Mouse (Mus musculus) lung, embryonic 16.5 days (tissue): Measurements from ENCODE around the gene Rims3. TPM values are rescaled to one million over a fixed set of nuclear protein-coding genes. Genes with fewer than 3 reads are reported as not detected.

Experiments
- ATAC-seq: fragments of 200-750 bp; cut with Nextera tagmentation; 2 replicates; pipeline ENCODE4 v1.8.0; 2017; ENCODE audit warnings: low read depth, mild to moderate bottlenecking, moderate library complexity
- H3K27ac ChIP-seq: fragments of 300-500 bp; sonication (generic); 2 replicates; pipeline ENCODE4 v1.5.1; 2014; ENCODE audit warnings: mild to moderate bottlenecking, control low read depth, low read length
- H3K27me3 ChIP-seq: fragments of 300-500 bp; sonication (generic); 2 replicates; pipeline ENCODE4 v1.6.1; 2014; ENCODE audit warnings: low read depth, low read length, mixed read lengths; ENCODE audit not compliant: control insufficient read depth, insufficient read depth
- H3K36me3 ChIP-seq: fragments of 300-500 bp; sonication (generic); 2 replicates; pipeline ENCODE4 v1.6.1; 2014; ENCODE audit warnings: low read length; ENCODE audit not compliant: control insufficient read depth, insufficient read depth
- H3K4me1 ChIP-seq: fragments of 300-500 bp; sonication (generic); replicated peaks from 2 replicates; pipeline ENCODE4 v1.6.1; 2014; ENCODE audit warnings: low read length, mixed read lengths; ENCODE audit not compliant: control insufficient read depth, insufficient read depth
- H3K4me2 ChIP-seq: fragments of 300-500 bp; sonication (generic); 2 replicates; pipeline ENCODE4 v1.6.1; 2014; ENCODE audit warnings: low read depth, low read length, control low read depth
- H3K4me3 ChIP-seq: fragments of 300-500 bp; sonication (generic); 2 replicates; pipeline ENCODE4 v1.5.1; 2014; ENCODE audit warnings: mild to moderate bottlenecking, low read length, control low read depth
- H3K9ac ChIP-seq: fragments of 300-500 bp; sonication (generic); 2 replicates; pipeline ENCODE4 v1.6.1; 2014; ENCODE audit warnings: low read length, control low read depth
- H3K9me3 ChIP-seq: fragments of 300-500 bp; sonication (generic); 2 replicates; pipeline ENCODE4 v1.6.1; 2016; ENCODE audit warnings: low read length; ENCODE audit not compliant: control insufficient read depth
- WGBS: fragments of 180-500 bp; shearing (Covaris S2); extraction: QIAGEN DNeasy Blood & Tissue Kit; methylation state at CpG from one replicate; pipeline ENCODE4 v1.1.7; 2014; 5-methylcytosine and 5-hydroxymethylcytosine counted together
- polyA plus RNA-seq: library from polyadenylated mRNA; unstranded; fragments of >200 nt; fragmentation: Nextera tagmentation; extraction: Ambion mirVana; gene quantifications from 2 replicates; pipeline ENCODE4 v1.2.1, GENCODE M21; 2015

The Rims3 gene
- polyA plus RNA-seq, 1 experiment from 2014 or later, result 0.69 TPM

GRCm38 (mm10) chr4:120819871-120820270, 34.7 kb upstream of the Rims3 start:
- Histone ChIP-seq H3K4me1 (peaks cover 29% of the 10 kb centered on the region), H3K4me3 (no peak overlapping the region), H3K4me2 (no peak overlapping the region), H3K9me3 (no peaks in the 10 kb centered on the region), H3K27me3 (no peaks in the 10 kb centered on the region), H3K27ac (no peak overlapping the region), H3K9ac (no peak overlapping the region), H3K36me3 (no peaks in the 10 kb centered on the region)
- ATAC-seq, result no peak
- WGBS, result 85% methylated on average over 2 of the region's 2 CpGs

GRCm38 (mm10) chr4:120822191-120822911, 32.3 kb upstream of the Rims3 start:
- no peak for ATAC-seq
- Histone ChIP-seq H3K27ac (no peak overlapping the region), H3K27me3 (no peaks in the 10 kb centered on the region), H3K9ac (no peak overlapping the region), H3K4me2 (no peak overlapping the region), H3K9me3 (no peaks in the 10 kb centered on the region), H3K4me1 (peaks cover 23% of the 10 kb centered on the region), H3K4me3 (no peak overlapping the region), H3K36me3 (no peaks in the 10 kb centered on the region)
- WGBS, result 87% methylated on average over 2 of the region's 2 CpGs

GRCm38 (mm10) chr4:120825100-120825553, 29.5 kb upstream of the Rims3 start:
- Histone ChIP-seq H3K4me1 (peaks cover 9% of the 10 kb centered on the region), H3K36me3 (no peaks in the 10 kb centered on the region), H3K9ac (peak overlapping the region; percentile 99), H3K4me3 (peak overlapping the region; percentile 63), H3K4me2 (peak overlapping the region; percentile 83), H3K9me3 (no peaks in the 10 kb centered on the region), H3K27me3 (no peaks in the 10 kb centered on the region), H3K27ac (peak overlapping the region; percentile 99)
- under 1% methylated on average over 44 of the region's 53 CpGs for WGBS
- ATAC-seq, result peak; percentile 97

GRCm38 (mm10) chr4:120825577-120826326, 28.9 kb upstream of the Rims3 start:
- peak overlapping the region; percentile 99 for H3K9ac ChIP-seq
- peak; percentile 97 for ATAC-seq
- no peaks in the 10 kb centered on the region for H3K9me3 ChIP-seq
- peak overlapping the region; percentile 99 for H3K27ac ChIP-seq
- H3K36me3 ChIP-seq, result no peaks in the 10 kb centered on the region
- WGBS, result under 1% methylated on average over 34 of the region's 55 CpGs
- peak overlapping the region; percentile 83 for H3K4me2 ChIP-seq
- H3K4me3 ChIP-seq, result peak overlapping the region; percentile 63
- H3K4me1 ChIP-seq, result peaks cover 9% of the 10 kb centered on the region
- H3K27me3 ChIP-seq, result no peaks in the 10 kb centered on the region

GRCm38 (mm10) chr4:120826418-120826817, 28.2 kb upstream of the Rims3 start:
- Histone ChIP-seq H3K9me3 (no peaks in the 10 kb centered on the region), H3K36me3 (no peaks in the 10 kb centered on the region), H3K4me3 (no peak overlapping the region), H3K9ac (no peak overlapping the region), H3K27ac (peak overlapping the region; percentile 99; the same call in 1 of the 2 replicates), H3K27me3 (no peaks in the 10 kb centered on the region), H3K4me2 (peak overlapping the region; percentile 65; the same call in 1 of the 2 replicates), H3K4me1 (peaks cover 9% of the 10 kb centered on the region)
- ATAC-seq, result no peak
- 88% methylated on average over 6 of the region's 6 CpGs for WGBS

- Histone ChIP-seq H3K4me1 (no peaks in the 10 kb centered on the region), H3K4me2 (no peak overlapping the region), H3K9ac (no peak overlapping the region), H3K9me3 (no peaks in the 10 kb centered on the region), H3K4me3 (no peak overlapping the region), H3K27me3 (no peaks in the 10 kb centered on the region), H3K36me3 (no peaks in the 10 kb centered on the region), H3K27ac (no peak overlapping the region)
- 70% methylated on average over 5 of the region's 5 CpGs for WGBS
- no peak for ATAC-seq
These were observed 23.8 kb upstream of the Rims3 start for GRCm38 (mm10) chr4:120830767-120831166.

- Histone ChIP-seq H3K36me3 (no peaks in the 10 kb centered on the region), H3K9me3 (no peaks in the 10 kb centered on the region), H3K27me3 (no peaks in the 10 kb centered on the region), H3K4me1 (no peaks in the 10 kb centered on the region), H3K4me2 (no peak within 1 kb of the TSS), H3K27ac (no peak within 1 kb of the TSS), H3K4me3 (no peak within 1 kb of the TSS), H3K9ac (no peak within 1 kb of the TSS)
- no peak for ATAC-seq
- WGBS, result 86% methylated on average over 4 of the region's 4 CpGs
These were observed 23.1 kb upstream of the Rims3 start, which contains the start of gene Nfyc for GRCm38 (mm10) chr4:120831472-120831871. Gene Nfyc, minus strand, starts transcription at chr4:120831572.

GRCm38 (mm10) chr4:120841342-120841741, 13.3 kb upstream of the Rims3 start:
- Histone ChIP-seq H3K36me3 (no peaks in the 10 kb centered on the region), H3K9ac (no peak overlapping the region), H3K27me3 (no peaks in the 10 kb centered on the region), H3K9me3 (no peaks in the 10 kb centered on the region), H3K4me2 (no peak overlapping the region), H3K27ac (no peak overlapping the region), H3K4me1 (no peaks in the 10 kb centered on the region), H3K4me3 (no peak overlapping the region)
- no peak for ATAC-seq
- 81% methylated on average over 3 of the region's 3 CpGs for WGBS

- ATAC-seq, result no peak
These were observed 10.1 kb upstream of the Rims3 start for GRCm38 (mm10) chr4:120844423-120845082.

More at GRCm38 (mm10) chr4:120844423-120845082, 10.1 kb upstream of the Rims3 start:
- no peaks in the 10 kb centered on the region for H3K27me3 ChIP-seq
- no peaks in the 10 kb centered on the region for H3K9me3 ChIP-seq
- no peak overlapping the region for H3K4me2 ChIP-seq
- H3K4me1 ChIP-seq, result no peaks in the 10 kb centered on the region
- H3K9ac ChIP-seq, result no peak overlapping the region
- WGBS, result 37% methylated on average over 7 of the region's 7 CpGs
- no peaks in the 10 kb centered on the region for H3K36me3 ChIP-seq
- no peak overlapping the region for H3K4me3 ChIP-seq
- no peak overlapping the region for H3K27ac ChIP-seq
